Mouse (Mus musculus) CH12.LX (cell line): ENCODE measurements around the gene Armc5. TPM values are rescaled to one million over a fixed set of nuclear protein-coding genes. Genes with fewer than 3 reads are reported as not detected.

Source experiments
- DNase-seq: peaks from one replicate; pipeline ENCODE4 v3.0.0-alpha.2; 2013; ENCODE audit errors: extremely low read depth
- H3K27ac ChIP-seq: 2 replicates; pipeline ENCODE4 v1.5.1; 2012; ENCODE audit warnings: low read depth, mild to moderate bottlenecking, control low read depth, moderate library complexity; ENCODE audit not compliant: insufficient read depth
- H3K27me3 ChIP-seq: replicated peaks from 2 replicates; pipeline ENCODE3; 2012; ENCODE audit warnings: inconsistent platforms
- H3K36me3 ChIP-seq, 2 experiments: replicated peaks in 1 of 2; 2 replicates each; pipeline versions ENCODE3 to v1.6.1; 2012; ENCODE audit warnings: inconsistent platforms in 1 of 2, low read length in 1 of 2, mild to moderate bottlenecking in 1 of 2, mixed read lengths in 1 of 2, moderate library complexity in 1 of 2; ENCODE audit not compliant: control insufficient read depth in 1 of 2, insufficient read depth in 1 of 2
- H3K4me1 ChIP-seq, 2 experiments: 2 replicates each; pipeline ENCODE4 v1.6.1; 2012; ENCODE audit warnings: inconsistent platforms in 1 of 2, moderate library complexity in 1 of 2; ENCODE audit not compliant: insufficient read depth in 2 of 2, control insufficient read depth in 1 of 2
- H3K4me2 ChIP-seq: 2 replicates; pipeline ENCODE4 v1.6.1; 2012; ENCODE audit warnings: low read depth, mild to moderate bottlenecking, control low read depth; ENCODE audit not compliant: poor library complexity, insufficient read depth, severe bottlenecking
- H3K4me3 ChIP-seq, 3 experiments: fragments of 150-350 bp in 1 of 3; sonication (generic) in 1 of 3; replicated peaks in 1 of 3; 2 replicates each; pipeline versions ENCODE3 to v1.5.1; 2011 to 2012; ENCODE audit warnings: low read depth in 2 of 3, low read length in 2 of 3, mild to moderate bottlenecking in 2 of 3, moderate library complexity in 2 of 3, control low read depth in 1 of 3, improper control_type of control experiment in 1 of 3, inconsistent platforms in 1 of 3, mixed read lengths in 1 of 3; ENCODE audit not compliant: poor library complexity in 1 of 3
- H3K79me2 ChIP-seq: replicated peaks from 2 replicates; pipeline ENCODE4 v1.6.1; 2012; ENCODE audit warnings: mild to moderate bottlenecking, moderate library complexity; ENCODE audit not compliant: control insufficient read depth, poor library complexity, insufficient read depth, severe bottlenecking; ENCODE audit errors: extremely low read depth
- H3K9ac ChIP-seq: 2 replicates; pipeline ENCODE4 v1.6.1; 2012; ENCODE audit warnings: low read depth, mild to moderate bottlenecking, control low read depth, moderate library complexity; ENCODE audit not compliant: insufficient read depth
- H3K9me3 ChIP-seq: replicated peaks from 2 replicates; pipeline ENCODE3; 2012; ENCODE audit warnings: low read length, inconsistent platforms, mixed read lengths
- CHD1 ChIP-seq: IDR thresholded peaks from 2 replicates; pipeline ENCODE4 v1.6.1; 2012; ENCODE audit warnings: low read depth, low read length, improper control_type of control experiment, inconsistent platforms
- CHD2 ChIP-seq: IDR thresholded peaks from 2 replicates; pipeline ENCODE4 v1.6.1; 2011; ENCODE audit warnings: low read length, improper control_type of control experiment
- CTCF ChIP-seq, 2 experiments: IDR thresholded peaks in 1 of 2; conservative IDR thresholded peaks in 1 of 2; 2 replicates each; pipeline ENCODE4 v1.5.1; 2011 to 2012; ENCODE audit warnings: low read depth in 2 of 2, low read length in 2 of 2, improper control_type of control experiment in 1 of 2, inconsistent platforms in 1 of 2, mild to moderate bottlenecking in 1 of 2, moderate library complexity in 1 of 2
- ELF1 ChIP-seq: IDR thresholded peaks from 2 replicates; pipeline ENCODE4 v1.6.1; 2014; ENCODE audit warnings: low read depth, mild to moderate bottlenecking, inconsistent platforms, low read length, improper control_type of control experiment
- GABPA ChIP-seq: IDR thresholded peaks from 2 replicates; pipeline ENCODE4 v1.6.1; 2012; ENCODE audit warnings: low read depth, low read length, improper control_type of control experiment, inconsistent platforms; ENCODE audit not compliant: insufficient replicate concordance
- HCFC1 ChIP-seq: IDR thresholded peaks from 2 replicates; pipeline ENCODE4 v1.6.1; 2012; ENCODE audit warnings: low read depth, mild to moderate bottlenecking, inconsistent platforms, low read length, improper control_type of control experiment
- JUN ChIP-seq: IDR thresholded peaks from 2 replicates; pipeline ENCODE4 v1.6.1; 2011; ENCODE audit warnings: low read depth, mild to moderate bottlenecking, low read length, improper control_type of control experiment, moderate library complexity; ENCODE audit not compliant: insufficient read depth
- JUND ChIP-seq: conservative IDR thresholded peaks from 2 replicates; pipeline ENCODE4 v1.6.1; 2011; ENCODE audit warnings: low read depth, low read length, improper control_type of control experiment
- KAT2A ChIP-seq: IDR thresholded peaks from 2 replicates; pipeline ENCODE4 v1.6.1; 2012; ENCODE audit warnings: low read length, improper control_type of control experiment, inconsistent platforms; ENCODE audit not compliant: insufficient replicate concordance
- MAX ChIP-seq: IDR thresholded peaks from 2 replicates; pipeline ENCODE4 v1.6.1; 2011; ENCODE audit warnings: low read length, improper control_type of control experiment
- MAZ ChIP-seq: IDR thresholded peaks from 2 replicates; pipeline ENCODE4 v1.6.1; 2012; ENCODE audit warnings: low read depth, mild to moderate bottlenecking, inconsistent platforms, low read length, improper control_type of control experiment, moderate library complexity
- MEF2A ChIP-seq: IDR thresholded peaks from 2 replicates; pipeline ENCODE4 v1.6.1; 2014; ENCODE audit warnings: low read depth, mild to moderate bottlenecking, inconsistent platforms, low read length, improper control_type of control experiment, borderline replicate concordance
- MXI1 ChIP-seq: IDR thresholded peaks from 2 replicates; pipeline ENCODE4 v1.6.1; 2011; ENCODE audit warnings: mild to moderate bottlenecking, low read depth, low read length, improper control_type of control experiment
- NELFE ChIP-seq: IDR thresholded peaks from 2 replicates; pipeline ENCODE4 v1.6.1; 2011; ENCODE audit warnings: low read depth, low read length, improper control_type of control experiment
- PAX5 ChIP-seq: IDR thresholded peaks from 2 replicates; pipeline ENCODE4 v1.6.1; 2012; ENCODE audit warnings: low read length, inconsistent platforms, mixed read lengths
- POLR2AphosphoS2 ChIP-seq: IDR thresholded peaks from 2 replicates; pipeline ENCODE4 v1.6.1; 2011; ENCODE audit warnings: low read depth, low read length, improper control_type of control experiment
- RAD21 ChIP-seq: IDR thresholded peaks from 2 replicates; pipeline ENCODE4 v1.6.1; 2011; ENCODE audit warnings: low read depth, mild to moderate bottlenecking, low read length, improper control_type of control experiment, moderate library complexity
- TBP ChIP-seq: conservative IDR thresholded peaks from 2 replicates; pipeline ENCODE4 v1.6.1; 2011; ENCODE audit warnings: low read depth, low read length, improper control_type of control experiment
- UBTF ChIP-seq: IDR thresholded peaks from 2 replicates; pipeline ENCODE4 v1.6.1; 2012; ENCODE audit warnings: low read depth, mild to moderate bottlenecking, inconsistent platforms, low read length, improper control_type of control experiment, moderate library complexity
- USF1 ChIP-seq: IDR thresholded peaks from 2 replicates; pipeline ENCODE4 v1.6.1; 2014; ENCODE audit warnings: low read depth, mild to moderate bottlenecking, inconsistent platforms, low read length, improper control_type of control experiment
- ZKSCAN1 ChIP-seq: IDR thresholded peaks from 2 replicates; pipeline ENCODE4 v1.6.1; 2012; ENCODE audit warnings: low read depth, inconsistent platforms, low read length, improper control_type of control experiment, borderline replicate concordance
- dilution Hi-C: fragments of 300-500 bp; cut with MboI; formaldehyde crosslinking; loops from 2 replicates; pipeline ENCODE4 v1.14.3; 2020; ENCODE audit warnings: low sequenced_read_pairs; ENCODE audit not compliant: extremely low pct_unique_long_range_greater_than_20kb, extremely low pct_ligation_motif_present
- in situ Hi-C: fragments of 300-500 bp; cut with MboI; formaldehyde crosslinking; loops from 3 replicates; pipeline ENCODE4 v1.14.3; 2019; ENCODE audit warnings: low sequenced_read_pairs, low pct_ligation_motif_present, low pct_unique_long_range_greater_than_20kb, mixed read lengths
- polyA plus RNA-seq: library from polyadenylated mRNA; unstranded; fragments of >175 nt; gene quantifications from 2 replicates; pipeline ENCODE4 v1.2.1, GENCODE M21; 2012; ENCODE audit warnings: low read depth; ENCODE audit not compliant: insufficient read length
- total RNA-seq, 2 experiments: library from RNA; depleted of rRNA; stranded (reverse); fragments of 300-350 nt in 1 of 2; fragments of >200 nt in 1 of 2; gene quantifications; 2 replicates each; pipeline ENCODE4 v1.2.3; 2012 to 2014

Armc5 gene
- total and polyA plus RNA-seq, 3 experiments: 5.0 to 14.4 (median 11.6) TPM

- no peak within 1 kb of the TSS for H3K9ac ChIP-seq
- no peak within 1 kb of the TSS for H3K4me3 ChIP-seq
- H3K9me3 ChIP-seq: no peaks in the 10 kb centered on the region
- no peaks in the 10 kb centered on the region for H3K79me2 ChIP-seq
- no peak for TF ChIP-seq MAZ
- TF ChIP-seq CTCF (conservative IDR thresholded peaks at IDR 0.05 in 1 of 2, IDR thresholded peaks at IDR 0.05 in 1 of 2; ENCODE audit: low read depth in 2 of 2, low read length in 2 of 2): no peak
- no peak for TF ChIP-seq MXI1
- TF ChIP-seq MEF2A: no peak
- no peak for TF ChIP-seq CHD1
- no peak for TF ChIP-seq UBTF
- TF ChIP-seq PAX5: no peak
- no peak for TF ChIP-seq ELF1
- TF ChIP-seq GABPA: no peak
- TF ChIP-seq NELFE: no peak
- dilution Hi-C loops: no loop called here
- in situ Hi-C loops: no loop called here
- DNase-seq: no peak
- peaks cover 16% of the 10 kb centered on the region for H3K27me3 ChIP-seq
- H3K36me3 ChIP-seq: peaks cover 0 to 4% of the 10 kb centered on the region in 2 experiments
- no peak within 1 kb of the TSS for H3K27ac ChIP-seq
- H3K4me2 ChIP-seq: no peak within 1 kb of the TSS
- no peaks in the 10 kb centered on the region for H3K4me1 ChIP-seq
These were observed 28.3 kb downstream of the Armc5 start, which contains the start of gene Slc5a2 for GRCm38 (mm10) chr7:128265411-128265810. Slc5a2 (plus strand) TSS chr7:128265657.

GRCm38 (mm10) chr7:128266056-128266455, 28.9 kb downstream of the Armc5 start:
- Histone ChIP-seq H3K36me3 (peaks cover 0 to 10% of the 10 kb centered on the region in 2 experiments), H3K4me3 (no peak overlapping the region)
- TF ChIP-seq CTCF (conservative IDR thresholded peaks at IDR 0.05 in 1 of 2, IDR thresholded peaks at IDR 0.05 in 1 of 2; ENCODE audit: low read depth in 2 of 2, low read length in 2 of 2) (no peak), MEF2A (no peak), JUND (no peak), CHD2 (no peak), MAZ (no peak), HCFC1 (no peak), RAD21 (no peak), JUN (no peak), KAT2A (no peak), ZKSCAN1 (no peak), POLR2AphosphoS2 (no peak), ELF1 (no peak), USF1 (no peak), PAX5 (no peak), MAX (no peak), MXI1 (no peak), TBP (no peak)
- TF ChIP-seq, all 38 proteins: peak for 0
- dilution Hi-C loops: no loop called here
- Histone ChIP-seq H3K4me2 (no peak overlapping the region), H3K9ac (no peak overlapping the region), H3K27me3 (peaks cover 13% of the 10 kb centered on the region), H3K9me3 (no peaks in the 10 kb centered on the region), H3K27ac (no peak overlapping the region), H3K79me2 (no peaks in the 10 kb centered on the region), H3K4me1 (no peaks in the 10 kb centered on the region)
- DNase-seq: no peak
- in situ Hi-C loops: no loop called here
